Mouse (Mus musculus) stomach, embryonic 14.5 days (tissue): ENCODE measurements around the gene Pax7. TPM values are rescaled to one million over a fixed set of nuclear protein-coding genes. Genes with fewer than 3 reads are reported as not detected.

Experiments
- ATAC-seq: fragments of 200-750 bp; cut with Nextera tagmentation; 2 replicates; pipeline ENCODE4 v1.8.0; 2017; ENCODE audit warnings: low read depth, moderate TSS enrichment; ENCODE audit not compliant: insufficient number of reproducible peaks, insufficient read depth, low FRiP score
- H3K27ac ChIP-seq: fragments of 300-500 bp; sonication (generic); 2 replicates; pipeline ENCODE4 v1.5.1; 2014; ENCODE audit warnings: mild to moderate bottlenecking, low read length, moderate library complexity, mixed read lengths
- H3K27me3 ChIP-seq: fragments of 300-500 bp; sonication (generic); 2 replicates; pipeline ENCODE4 v1.6.1; 2014; ENCODE audit warnings: low read length, control low read depth, mixed read lengths; ENCODE audit not compliant: control insufficient read depth, insufficient read depth
- H3K36me3 ChIP-seq: fragments of 300-500 bp; sonication (generic); 2 replicates; pipeline ENCODE4 v1.6.1; 2014; ENCODE audit warnings: mild to moderate bottlenecking, control low read depth, low read length, moderate library complexity, mixed read lengths; ENCODE audit not compliant: control insufficient read depth, insufficient read depth
- H3K4me1 ChIP-seq: fragments of 300-500 bp; sonication (generic); 2 replicates; pipeline ENCODE4 v1.6.1; 2014; ENCODE audit warnings: low read length, control low read depth, mixed read lengths; ENCODE audit not compliant: control insufficient read depth, insufficient read depth
- H3K4me2 ChIP-seq: fragments of 300-500 bp; sonication (generic); replicated peaks from 2 replicates; pipeline ENCODE4 v1.6.1; 2014; ENCODE audit warnings: low read depth, low read length, control low read depth
- H3K4me3 ChIP-seq: fragments of 300-500 bp; sonication (generic); 2 replicates; pipeline ENCODE4 v1.5.1; 2014; ENCODE audit warnings: low read depth, low read length, control low read depth
- H3K9ac ChIP-seq: fragments of 300-500 bp; sonication (generic); replicated peaks from 2 replicates; pipeline ENCODE4 v1.6.1; 2014; ENCODE audit warnings: low read depth, mild to moderate bottlenecking, control low read depth, low read length, moderate library complexity, mixed read lengths
- H3K9me3 ChIP-seq: fragments of 300-500 bp; sonication (generic); 2 replicates; pipeline ENCODE4 v1.6.1; 2016; ENCODE audit warnings: low read depth, low read length, control low read depth; ENCODE audit not compliant: control insufficient read depth
- WGBS: fragments of 180-500 bp; shearing (Covaris S2); extraction: QIAGEN DNeasy Blood & Tissue Kit; methylation state at CpG from one replicate; pipeline ENCODE4 v1.1.7; 2014; 5-methylcytosine and 5-hydroxymethylcytosine counted together
- polyA plus RNA-seq: library from polyadenylated mRNA; unstranded; fragments of >200 nt; fragmentation: Nextera tagmentation; extraction: Ambion mirVana; gene quantifications from 2 replicates; pipeline ENCODE4 v1.2.1, GENCODE M21; 2014

Pax7 gene
- polyA plus RNA-seq, 1 experiment from 2014 or later, result not detected

DNA sequence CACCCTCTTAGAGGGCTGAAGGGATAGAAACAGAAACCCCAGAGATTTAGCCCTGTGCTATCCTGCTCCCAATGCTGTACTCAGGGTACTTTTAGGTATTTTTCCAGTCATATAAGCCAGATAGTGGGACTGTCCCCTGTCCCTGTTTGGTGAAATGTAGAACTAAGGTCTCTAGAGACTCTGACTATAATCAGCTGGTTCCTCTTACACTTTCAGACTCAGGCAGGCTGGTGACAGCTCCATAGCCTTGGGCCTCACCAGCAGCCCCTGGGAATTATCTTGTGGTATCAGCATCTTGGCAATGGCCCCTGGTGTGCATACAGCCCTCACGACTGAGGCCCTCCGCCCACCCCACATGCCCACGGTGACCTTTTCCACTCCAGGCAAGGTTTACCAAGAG, 89.7 kb downstream of the Pax7 start:
- WGBS, result 62% methylated on average over 3 of the region's 3 CpGs
- ATAC-seq, result no peak
- Histone ChIP-seq H3K4me2 (no peak overlapping the region), H3K27me3 (no peaks in the 10 kb centered on the region), H3K27ac (no peak overlapping the region), H3K4me1 (no peaks in the 10 kb centered on the region), H3K36me3 (no peaks in the 10 kb centered on the region), H3K4me3 (no peak overlapping the region), H3K9me3 (no peaks in the 10 kb centered on the region), H3K9ac (no peak overlapping the region)

- 87% methylated on average over 9 of the region's 9 CpGs for WGBS
- no peaks in the 10 kb centered on the region for H3K4me1 ChIP-seq
These were observed 96.3 kb downstream of the Pax7 start for GRCm38 (mm10) chr4:139737035-139737434.

GRCm38 (mm10) chr4:139727101-139727500, 106.2 kb downstream of the Pax7 start:
- no peak overlapping the region for H3K9ac ChIP-seq
- no peak overlapping the region for H3K4me2 ChIP-seq
- no peak for ATAC-seq
- H3K36me3 ChIP-seq, result no peaks in the 10 kb centered on the region
- H3K27ac ChIP-seq, result no peak overlapping the region
- H3K9me3 ChIP-seq, result peaks cover 2% of the 10 kb centered on the region; the same call in 1 of the 2 replicates
- H3K27me3 ChIP-seq, result no peaks in the 10 kb centered on the region
- H3K4me1 ChIP-seq, result no peaks in the 10 kb centered on the region
- H3K4me3 ChIP-seq, result no peak overlapping the region
- WGBS, result 53% methylated on average over 2 of the region's 2 CpGs

More at GRCm38 (mm10) chr4:139737035-139737434, 96.3 kb downstream of the Pax7 start:
- no peak for ATAC-seq
- H3K4me3 ChIP-seq, result no peak overlapping the region
- H3K36me3 ChIP-seq, result no peaks in the 10 kb centered on the region
- H3K9me3 ChIP-seq, result no peaks in the 10 kb centered on the region
- no peak overlapping the region for H3K4me2 ChIP-seq
- no peak overlapping the region for H3K27ac ChIP-seq
- H3K27me3 ChIP-seq, result no peaks in the 10 kb centered on the region
- no peak overlapping the region for H3K9ac ChIP-seq

DNA sequence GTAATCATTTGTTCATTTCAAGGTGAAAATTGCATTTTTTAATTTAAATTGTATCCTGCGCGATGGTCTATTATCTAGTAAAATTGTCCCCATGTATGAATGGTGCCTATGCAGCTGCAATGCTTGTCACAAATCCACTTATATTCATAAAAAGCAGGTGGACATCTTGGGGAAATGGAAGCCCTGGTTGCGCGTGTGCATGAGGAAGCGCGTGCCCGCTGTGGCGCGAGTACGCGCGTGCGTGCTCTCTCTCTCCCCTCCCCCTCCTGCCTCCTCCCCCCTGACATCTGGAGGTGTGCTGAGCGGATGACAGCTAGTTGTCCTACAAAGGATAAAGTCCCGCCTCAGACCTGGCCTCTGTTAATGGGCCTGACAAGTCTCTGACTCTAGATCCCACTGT, 107.9 kb downstream of the Pax7 start:
- ATAC-seq, result no peak
- 58% methylated on average over 15 of the region's 15 CpGs for WGBS
- Histone ChIP-seq H3K4me2 (no peak overlapping the region), H3K4me3 (no peak overlapping the region), H3K36me3 (no peaks in the 10 kb centered on the region), H3K9ac (no peak overlapping the region), H3K9me3 (peaks cover 2% of the 10 kb centered on the region; the same call in 1 of the 2 replicates), H3K27ac (no peak overlapping the region), H3K27me3 (no peaks in the 10 kb centered on the region), H3K4me1 (no peaks in the 10 kb centered on the region)

GRCm38 (mm10) chr4:139724296-139724695, 109.0 kb downstream of the Pax7 start:
- Histone ChIP-seq H3K36me3 (no peaks in the 10 kb centered on the region), H3K27me3 (no peaks in the 10 kb centered on the region), H3K4me3 (no peak overlapping the region), H3K4me2 (no peak overlapping the region), H3K9me3 (0 out of 2 replicates have a peak, but pooled peaks cover 2% of the 10 kb centered on the region), H3K4me1 (no peaks in the 10 kb centered on the region), H3K9ac (no peak overlapping the region), H3K27ac (no peak overlapping the region)
- no peak for ATAC-seq
- WGBS, result 54% methylated on average over 4 of the region's 4 CpGs

DNA sequence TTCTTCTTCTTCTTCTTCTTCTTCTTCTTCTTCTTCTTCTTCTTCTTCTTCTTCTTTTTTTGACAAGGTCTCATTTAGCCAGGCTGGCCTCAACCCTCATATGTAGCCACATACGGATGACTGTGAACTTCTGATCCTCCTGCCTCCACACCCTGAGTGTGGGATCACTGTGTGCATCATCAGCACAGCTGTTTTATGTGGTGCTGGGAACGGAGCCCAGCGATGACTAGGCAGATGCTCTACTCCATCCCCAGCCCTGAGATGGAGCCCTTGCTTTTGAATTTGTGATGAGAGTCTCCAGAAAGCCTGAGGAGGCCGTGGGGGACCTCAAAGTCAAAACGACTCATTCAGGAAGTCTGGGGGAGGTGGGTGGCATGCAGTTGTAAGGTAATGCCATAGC, 114.3 kb downstream of the Pax7 start:
- ATAC-seq, result no peak
- WGBS, result 84% methylated on average over 5 of the region's 5 CpGs
- no peaks in the 10 kb centered on the region for H3K4me1 ChIP-seq

GRCm38 (mm10) chr4:139716477-139717169, 116.7 kb downstream of the Pax7 start:
- no peaks in the 10 kb centered on the region for H3K9me3 ChIP-seq
- no peaks in the 10 kb centered on the region for H3K4me1 ChIP-seq
- WGBS, result 83% methylated on average over 10 of the region's 10 CpGs
- ATAC-seq, result no peak
- H3K4me3 ChIP-seq, result no peak overlapping the region
- H3K27me3 ChIP-seq, result no peaks in the 10 kb centered on the region
- H3K36me3 ChIP-seq, result no peaks in the 10 kb centered on the region
- H3K27ac ChIP-seq, result no peak overlapping the region
- no peak overlapping the region for H3K4me2 ChIP-seq
- H3K9ac ChIP-seq, result no peak overlapping the region

More for the DNA sequence above, 114.3 kb downstream of the Pax7 start:
- no peak overlapping the region for H3K27ac ChIP-seq
- no peaks in the 10 kb centered on the region for H3K9me3 ChIP-seq
- no peak overlapping the region for H3K9ac ChIP-seq
- H3K4me2 ChIP-seq, result no peak overlapping the region
- H3K36me3 ChIP-seq, result no peaks in the 10 kb centered on the region
- no peak overlapping the region for H3K4me3 ChIP-seq
- H3K27me3 ChIP-seq, result no peaks in the 10 kb centered on the region

- 32% methylated on average over 13 of the region's 13 CpGs for WGBS
- no peak for ATAC-seq
- no peaks in the 10 kb centered on the region for H3K36me3 ChIP-seq
- no peaks in the 10 kb centered on the region for H3K4me1 ChIP-seq
- H3K9me3 ChIP-seq, result no peaks in the 10 kb centered on the region
- no peak overlapping the region for H3K27ac ChIP-seq
- no peak overlapping the region for H3K4me2 ChIP-seq
- H3K27me3 ChIP-seq, result no peaks in the 10 kb centered on the region
- no peak overlapping the region for H3K4me3 ChIP-seq
- H3K9ac ChIP-seq, result no peak overlapping the region
These were observed 117.9 kb downstream of the Pax7 start for GRCm38 (mm10) chr4:139715241-139715932.
